Mouse (Mus musculus) hindbrain, embryonic 15.5 days (tissue): ENCODE results near the gene Ppat. TPM values are rescaled to one million over a fixed set of nuclear protein-coding genes. Genes with fewer than 3 reads are reported as not detected.
"Not testable (repeated sequence)": the region's sequence is repeated elsewhere in the genome, so short reads cannot be mapped to it uniquely, and the experiment has no call there.

ENCODE experiments used
- ATAC-seq: fragments of 200-750 bp; cut with Nextera tagmentation; 2 replicates; pipeline ENCODE4 v1.8.0; 2017; ENCODE audit warnings: low read depth, moderate number of reproducible peaks, moderate TSS enrichment; ENCODE audit not compliant: low FRiP score
- H3K27ac ChIP-seq: fragments of 300-500 bp; sonication (generic); replicated peaks from 2 replicates; pipeline ENCODE4 v1.5.1; 2015; ENCODE audit warnings: mild to moderate bottlenecking, inconsistent platforms
- H3K27me3 ChIP-seq: fragments of 300-500 bp; sonication (generic); 2 replicates; pipeline ENCODE4 v1.6.1; 2015; ENCODE audit warnings: control low read depth, inconsistent platforms
- H3K36me3 ChIP-seq: fragments of 300-500 bp; sonication (generic); 2 replicates; pipeline ENCODE4 v1.6.1; 2015; ENCODE audit warnings: control low read depth, inconsistent platforms
- H3K4me1 ChIP-seq: fragments of 300-500 bp; sonication (generic); replicated peaks from 2 replicates; pipeline ENCODE4 v1.6.1; 2015; ENCODE audit warnings: control low read depth, inconsistent platforms
- H3K4me2 ChIP-seq: fragments of 300-500 bp; sonication (generic); 2 replicates; pipeline ENCODE4 v1.6.1; 2015; ENCODE audit warnings: moderate library complexity, mild to moderate bottlenecking, inconsistent platforms
- H3K4me3 ChIP-seq: fragments of 300-500 bp; sonication (generic); 2 replicates; pipeline ENCODE4 v1.5.1; 2015; ENCODE audit warnings: mild to moderate bottlenecking, inconsistent platforms
- H3K9ac ChIP-seq: fragments of 300-500 bp; sonication (generic); 2 replicates; pipeline ENCODE4 v1.6.1; 2015; ENCODE audit warnings: inconsistent platforms
- H3K9me3 ChIP-seq: fragments of 300-500 bp; sonication (generic); 2 replicates; pipeline ENCODE4 v1.6.1; 2016; ENCODE audit warnings: control low read depth, inconsistent platforms
- WGBS: fragments of 180-500 bp; shearing (Covaris S2); methylation state at CpG from one replicate; pipeline ENCODE4 v1.1.7; 2015; 5-methylcytosine and 5-hydroxymethylcytosine counted together
- polyA plus RNA-seq: library from polyadenylated mRNA; unstranded; fragments of >200 nt; fragmentation: Nextera tagmentation; extraction: Ambion mirVana; gene quantifications from 2 replicates; pipeline ENCODE4 v1.2.1, GENCODE M21; 2015

Gene Ppat
- polyA plus RNA-seq = 11.1 and 12.6 TPM in 2 replicates

- Histone ChIP-seq H3K4me1 (peaks cover 35% of the 10 kb centered on the region), H3K36me3 (peaks cover under 1% of the 10 kb centered on the region), H3K27ac (peak within 1 kb of the TSS; percentile 86), H3K9ac (peak within 1 kb of the TSS; percentile 58), H3K27me3 (no peaks in the 10 kb centered on the region), H3K9me3 (no peaks in the 10 kb centered on the region), H3K4me2 (peak within 1 kb of the TSS; percentile 91), H3K4me3 (peak within 1 kb of the TSS; percentile 69)
- ATAC-seq = peak; percentile 98
- WGBS = under 1% methylated on average over 79 of the region's 81 CpGs
Measured at GRCm38 (mm10) chr5:76951106-76952027, at the start of gene Ppat, which contains the start of gene Paics. TSS of gene Ppat (minus strand) at chr5:76951578. TSS of gene Paics (plus strand) at chr5:76951307.

GRCm38 (mm10) chr5:76998416-76998815, 47.0 kb upstream of the Ppat start:
- no peaks in the 10 kb centered on the region for H3K9me3 ChIP-seq
- H3K4me1 ChIP-seq = no peaks in the 10 kb centered on the region
- H3K27ac ChIP-seq = no peak overlapping the region
- no peaks in the 10 kb centered on the region for H3K27me3 ChIP-seq
- H3K9ac ChIP-seq = no peak overlapping the region
- 0 out of 2 replicates have a peak, but pooled peaks have one; percentile 59 for ATAC-seq
- H3K4me3 ChIP-seq = no peak overlapping the region
- H3K36me3 ChIP-seq = peaks cover 63% of the 10 kb centered on the region
- H3K4me2 ChIP-seq = no peak overlapping the region
- WGBS = 54% methylated on average over 5 of the region's 5 CpGs

- Histone ChIP-seq H3K4me2 (no peak overlapping the region), H3K27me3 (no peaks in the 10 kb centered on the region), H3K4me3 (no peak overlapping the region), H3K9me3 (no peaks in the 10 kb centered on the region), H3K27ac (no peak overlapping the region), H3K4me1 (no peaks in the 10 kb centered on the region), H3K9ac (no peak overlapping the region), H3K36me3 (peaks cover 84% of the 10 kb centered on the region)
- ATAC-seq = no peak
- 93% methylated on average over 5 of the region's 5 CpGs for WGBS
Measured at GRCm38 (mm10) chr5:76993174-76993814, 41.9 kb upstream of the Ppat start.

DNA sequence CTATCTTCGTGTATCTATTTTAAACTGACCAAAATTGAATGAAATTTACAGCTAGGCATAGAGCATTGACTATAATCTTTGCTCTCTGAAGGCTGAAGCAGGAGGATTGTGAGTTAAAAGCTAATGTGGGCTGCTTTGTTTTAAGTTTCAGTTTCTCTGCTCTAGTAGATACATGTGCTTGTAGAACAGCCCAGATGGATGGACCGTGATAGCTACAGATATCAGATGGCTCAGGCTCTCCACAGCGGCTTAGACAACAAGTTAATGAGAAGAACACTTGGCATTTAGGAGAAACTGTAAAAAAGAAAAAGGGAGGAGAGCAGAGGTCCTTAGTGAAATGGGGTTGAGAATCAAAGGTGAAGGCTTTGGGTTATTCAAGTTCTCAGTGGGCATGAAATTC, 39.4 kb upstream of the Ppat start:
- ATAC-seq = no peak
- H3K9me3 ChIP-seq = no peaks in the 10 kb centered on the region
- no peak overlapping the region for H3K4me2 ChIP-seq
- no peaks in the 10 kb centered on the region for H3K27me3 ChIP-seq
- H3K4me3 ChIP-seq = no peak overlapping the region
- no peak overlapping the region for H3K9ac ChIP-seq
- WGBS = 96% methylated on average over 3 of the region's 3 CpGs
- H3K36me3 ChIP-seq = peaks cover 77% of the 10 kb centered on the region
- H3K4me1 ChIP-seq = no peaks in the 10 kb centered on the region
- H3K27ac ChIP-seq = no peak overlapping the region

GRCm38 (mm10) chr5:76984015-76984414, 32.6 kb upstream of the Ppat start:
- WGBS = 92% methylated on average over 11 of the region's 11 CpGs
- no peaks in the 10 kb centered on the region for H3K9me3 ChIP-seq
- no peak overlapping the region for H3K4me2 ChIP-seq
- H3K9ac ChIP-seq = no peak overlapping the region
- H3K36me3 ChIP-seq = peaks cover 73% of the 10 kb centered on the region
- no peak for ATAC-seq
- no peaks in the 10 kb centered on the region for H3K4me1 ChIP-seq
- H3K27me3 ChIP-seq = no peaks in the 10 kb centered on the region
- no peak overlapping the region for H3K4me3 ChIP-seq
- H3K27ac ChIP-seq = no peak overlapping the region

GRCm38 (mm10) chr5:76975736-76976135, 24.4 kb upstream of the Ppat start:
- WGBS = 90% methylated on average over 8 of the region's 8 CpGs
- Histone ChIP-seq H3K4me1 (peaks cover 22% of the 10 kb centered on the region), H3K27me3 (no peaks in the 10 kb centered on the region), H3K9ac (peak overlapping the region; percentile 86), H3K9me3 (no peaks in the 10 kb centered on the region), H3K36me3 (peaks cover 24% of the 10 kb centered on the region), H3K4me3 (peak overlapping the region; percentile 91), H3K27ac (no peak overlapping the region), H3K4me2 (peak overlapping the region; percentile 78)
- ATAC-seq = no peak

DNA sequence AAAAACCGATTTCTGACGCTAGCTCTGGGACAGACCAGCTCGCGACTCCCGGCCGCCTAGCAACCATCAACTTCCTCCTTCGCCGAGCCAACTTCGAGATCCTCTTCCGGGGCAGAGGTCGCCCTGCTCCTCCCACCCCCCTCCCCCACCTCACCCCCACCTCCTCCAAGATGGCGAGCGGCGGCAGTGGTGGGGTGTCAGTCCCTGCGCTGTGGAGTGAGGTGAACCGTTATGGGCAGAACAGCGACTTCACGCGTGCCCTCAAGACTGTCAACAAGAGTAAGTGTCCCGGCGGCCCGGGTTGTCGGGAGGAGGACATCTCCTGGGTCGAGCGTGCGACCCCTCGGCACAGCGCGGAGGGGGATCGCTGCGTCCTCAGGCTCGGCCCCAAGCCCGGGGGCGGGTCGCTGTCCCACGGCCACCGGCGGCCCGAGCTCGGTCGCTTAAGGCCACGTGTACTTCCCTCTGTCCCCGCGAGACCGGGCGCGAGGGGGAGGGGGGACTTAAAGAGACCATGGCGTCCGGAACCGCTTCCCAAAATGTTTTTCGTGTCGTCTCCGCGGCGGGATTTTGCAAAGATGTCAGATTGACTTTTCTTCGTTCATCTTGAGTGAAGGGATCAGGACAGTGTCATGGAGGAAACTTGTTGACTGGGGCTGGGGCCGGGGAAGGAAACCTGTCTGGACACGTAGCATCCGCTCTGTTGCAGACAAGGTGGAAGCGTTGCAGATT, 23.3 kb upstream of the Ppat start, which contains the start of gene Srp72:
Gene Srp72 (plus strand): TSS at position 130 of the 732 bp plus-strand sequence.
- H3K36me3 ChIP-seq = peaks cover 19% of the 10 kb centered on the region

DNA sequence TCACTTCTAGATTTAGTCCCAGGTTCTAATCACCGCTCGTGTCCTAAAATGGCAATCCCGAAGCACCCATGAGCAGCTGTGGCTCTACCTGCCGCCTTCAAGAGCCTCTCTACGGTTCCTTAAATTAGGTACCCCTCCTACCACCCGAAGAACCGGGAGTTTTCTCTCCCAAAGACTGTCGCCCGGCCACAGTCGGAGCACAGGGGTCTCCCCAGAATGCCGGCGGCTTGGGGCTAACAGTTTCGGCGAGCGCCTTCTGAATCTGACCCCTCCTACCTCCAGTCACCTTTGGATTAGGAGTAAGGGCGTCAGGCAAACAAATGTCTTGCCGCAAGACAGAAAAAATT, 22.8 kb upstream of the Ppat start:
- ATAC-seq = no peak; the same call in 1 of the 2 replicates
- no peaks in the 10 kb centered on the region for H3K9me3 ChIP-seq
- WGBS = 4% methylated on average over 17 of the region's 17 CpGs
- H3K4me3 ChIP-seq = peak overlapping the region; percentile 91
- peaks cover 22% of the 10 kb centered on the region for H3K4me1 ChIP-seq
- peak overlapping the region; percentile 86 for H3K9ac ChIP-seq
- peaks cover 19% of the 10 kb centered on the region for H3K36me3 ChIP-seq
- peak overlapping the region; percentile 90; the same call in 1 of the 2 replicates for H3K27ac ChIP-seq
- no peaks in the 10 kb centered on the region for H3K27me3 ChIP-seq
- H3K4me2 ChIP-seq = peak overlapping the region; percentile 78

More for the DNA sequence above, 23.3 kb upstream of the Ppat start, which contains the start of gene Srp72:
- H3K27me3 ChIP-seq = no peaks in the 10 kb centered on the region
- H3K4me1 ChIP-seq = peaks cover 22% of the 10 kb centered on the region
- H3K4me3 ChIP-seq = peak within 1 kb of the TSS; percentile 91
- peak within 1 kb of the TSS; percentile 78 for H3K4me2 ChIP-seq
- H3K27ac ChIP-seq = peak within 1 kb of the TSS; percentile 90
- ATAC-seq = peak; percentile 95
- under 1% methylated on average over 60 of the region's 60 CpGs for WGBS
- no peaks in the 10 kb centered on the region for H3K9me3 ChIP-seq
- peak within 1 kb of the TSS; percentile 86 for H3K9ac ChIP-seq

GRCm38 (mm10) chr5:76973488-76973887, 22.1 kb upstream of the Ppat start:
- Histone ChIP-seq H3K27ac (no peak overlapping the region), H3K36me3 (peaks cover 15% of the 10 kb centered on the region), H3K4me1 (peaks cover 22% of the 10 kb centered on the region), H3K27me3 (no peaks in the 10 kb centered on the region), H3K9ac (peak overlapping the region; percentile 86; the same call in 1 of the 2 replicates), H3K9me3 (no peaks in the 10 kb centered on the region), H3K4me2 (peak overlapping the region; percentile 78), H3K4me3 (peak overlapping the region; percentile 91)
- WGBS = 73% methylated on average over 3 of the region's 3 CpGs
- ATAC-seq = no peak

GRCm38 (mm10) chr5:76971115-76971514, 19.7 kb upstream of the Ppat start:
- ATAC-seq = not testable (repeated sequence)
- 100% methylated on average over 1 of the region's 1 CpGs for WGBS

GRCm38 (mm10) chr5:76969250-76969649, 17.9 kb upstream of the Ppat start:
- 81% methylated on average over 5 of the region's 5 CpGs for WGBS
- Histone ChIP-seq H3K4me3 (no peak overlapping the region), H3K27ac (no peak overlapping the region), H3K27me3 (no peaks in the 10 kb centered on the region), H3K4me1 (peaks cover 10% of the 10 kb centered on the region), H3K9me3 (no peaks in the 10 kb centered on the region), H3K36me3 (peaks cover 29% of the 10 kb centered on the region), H3K4me2 (no peak overlapping the region), H3K9ac (no peak overlapping the region)
- ATAC-seq = no peak

More at GRCm38 (mm10) chr5:76971115-76971514, 19.7 kb upstream of the Ppat start:
- H3K9me3 ChIP-seq, H3K27me3 ChIP-seq, H3K27ac ChIP-seq, H3K9ac ChIP-seq, H3K4me3 ChIP-seq, H3K4me2 ChIP-seq: not testable (repeated sequence)
- peaks cover 24% of the 10 kb centered on the region for H3K36me3 ChIP-seq
- H3K4me1 ChIP-seq = peaks cover 18% of the 10 kb centered on the region
